Mouse (Mus musculus) midbrain, embryonic 15.5 days (tissue): ENCODE measurements around the gene B3galt1. TPM values are rescaled to one million over a fixed set of nuclear protein-coding genes. Genes with fewer than 3 reads are reported as not detected.

Source experiments
- ATAC-seq: fragments of 200-750 bp; cut with Nextera tagmentation; replicated peaks from 2 replicates; pipeline ENCODE4 v1.8.0; 2017; ENCODE audit warnings: moderate TSS enrichment
- H3K27ac ChIP-seq: fragments of 300-500 bp; sonication (generic); 2 replicates; pipeline ENCODE4 v1.5.1; 2015; ENCODE audit warnings: mild to moderate bottlenecking, inconsistent platforms
- H3K27me3 ChIP-seq: fragments of 300-500 bp; sonication (generic); replicated peaks from 2 replicates; pipeline ENCODE4 v1.6.1; 2015; ENCODE audit warnings: inconsistent platforms
- H3K36me3 ChIP-seq: fragments of 300-500 bp; sonication (generic); replicated peaks from 2 replicates; pipeline ENCODE4 v1.6.1; 2015; ENCODE audit warnings: inconsistent platforms
- H3K4me1 ChIP-seq: fragments of 300-500 bp; sonication (generic); 2 replicates; pipeline ENCODE4 v1.6.1; 2015; ENCODE audit warnings: inconsistent platforms
- H3K4me2 ChIP-seq: fragments of 300-500 bp; sonication (generic); 2 replicates; pipeline ENCODE4 v1.6.1; 2015; ENCODE audit warnings: inconsistent platforms, mild to moderate bottlenecking, moderate library complexity
- H3K4me3 ChIP-seq: fragments of 300-500 bp; sonication (generic); 2 replicates; pipeline ENCODE4 v1.5.1; 2015; ENCODE audit warnings: mild to moderate bottlenecking, inconsistent platforms
- H3K9ac ChIP-seq: fragments of 300-500 bp; sonication (generic); 2 replicates; pipeline ENCODE4 v1.6.1; 2015; ENCODE audit warnings: mild to moderate bottlenecking, inconsistent platforms
- H3K9me3 ChIP-seq: fragments of 300-500 bp; sonication (generic); 2 replicates; pipeline ENCODE4 v1.6.1; 2016; ENCODE audit warnings: inconsistent platforms
- WGBS: fragments of 180-500 bp; shearing (Covaris S2); methylation state at CpG from one replicate; pipeline ENCODE4 v1.1.7; 2015; ENCODE audit warnings: mixed read lengths; 5-methylcytosine and 5-hydroxymethylcytosine counted together
- polyA plus RNA-seq: library from polyadenylated mRNA; unstranded; fragments of >200 nt; fragmentation: Nextera tagmentation; extraction: Ambion mirVana; gene quantifications from 2 replicates; pipeline ENCODE4 v1.2.1, GENCODE M21; 2015

B3galt1 gene
- polyA plus RNA-seq, 1 experiment from 2014 or later = 57.2 TPM

DNA sequence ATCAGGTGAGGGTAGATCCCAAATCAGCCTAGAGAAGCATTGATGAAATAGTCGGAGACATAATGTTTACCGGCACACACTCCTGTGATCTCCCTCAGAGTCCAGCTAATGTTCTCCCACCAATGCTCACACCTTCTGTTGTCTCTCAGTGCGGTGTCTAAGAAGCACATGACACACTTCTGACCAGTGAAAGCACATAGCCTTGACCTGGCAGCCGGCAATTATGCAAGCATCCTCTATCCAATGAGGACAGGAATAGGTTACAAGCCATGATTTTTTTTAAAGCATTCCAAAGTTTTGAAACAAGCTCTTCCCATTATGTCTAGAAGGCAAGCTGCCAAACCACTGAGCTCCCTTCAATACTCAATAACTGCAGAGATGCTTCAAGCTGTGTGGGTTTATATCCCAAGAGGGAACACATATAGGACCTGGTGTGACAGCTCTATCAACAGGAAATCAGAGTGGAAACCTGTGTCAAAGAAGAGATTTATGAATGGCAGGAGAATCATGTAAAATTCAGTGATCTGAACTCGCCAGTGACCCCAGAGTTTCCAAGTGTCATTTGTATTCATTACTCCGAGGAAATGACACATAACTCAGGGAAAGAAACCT lies 456.0 kb downstream of the B3galt1 start:
- H3K4me3 ChIP-seq = no peak overlapping the region
- no peak for ATAC-seq
- H3K9me3 ChIP-seq = no peaks in the 10 kb centered on the region
- H3K9ac ChIP-seq = no peak overlapping the region
- H3K27me3 ChIP-seq = no peaks in the 10 kb centered on the region
- H3K4me2 ChIP-seq = no peak overlapping the region
- 83% methylated on average over 6 of the region's 6 CpGs for WGBS
- H3K4me1 ChIP-seq = no peaks in the 10 kb centered on the region
- no peak overlapping the region for H3K27ac ChIP-seq
- no peaks in the 10 kb centered on the region for H3K36me3 ChIP-seq

DNA sequence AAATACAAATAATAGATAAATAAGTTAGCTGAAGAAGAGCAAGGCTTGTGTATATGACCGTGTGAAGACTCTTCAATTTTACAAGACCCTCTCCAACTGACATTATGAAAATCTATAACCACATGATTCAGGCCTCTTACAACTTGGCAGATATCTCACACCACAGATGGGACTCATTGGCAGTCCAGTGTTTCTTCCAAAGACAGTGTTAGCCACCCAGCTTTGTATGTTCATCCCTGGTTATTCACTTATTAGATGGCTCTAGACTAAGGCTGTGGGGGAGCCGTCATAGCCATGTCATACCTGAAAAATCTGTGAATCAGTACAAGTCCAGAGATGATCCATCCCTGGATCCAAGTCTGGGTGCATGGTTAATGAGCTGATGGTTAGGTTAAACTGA lies 463.1 kb downstream of the B3galt1 start:
- H3K27me3 ChIP-seq = no peaks in the 10 kb centered on the region
- no peak overlapping the region for H3K4me3 ChIP-seq
- H3K4me1 ChIP-seq = no peaks in the 10 kb centered on the region
- H3K9me3 ChIP-seq = no peaks in the 10 kb centered on the region
- WGBS = 97% methylated on average over 2 of the region's 2 CpGs
- no peak overlapping the region for H3K4me2 ChIP-seq
- ATAC-seq = no peak
- no peak overlapping the region for H3K27ac ChIP-seq
- H3K36me3 ChIP-seq = no peaks in the 10 kb centered on the region
- H3K9ac ChIP-seq = no peak overlapping the region

DNA sequence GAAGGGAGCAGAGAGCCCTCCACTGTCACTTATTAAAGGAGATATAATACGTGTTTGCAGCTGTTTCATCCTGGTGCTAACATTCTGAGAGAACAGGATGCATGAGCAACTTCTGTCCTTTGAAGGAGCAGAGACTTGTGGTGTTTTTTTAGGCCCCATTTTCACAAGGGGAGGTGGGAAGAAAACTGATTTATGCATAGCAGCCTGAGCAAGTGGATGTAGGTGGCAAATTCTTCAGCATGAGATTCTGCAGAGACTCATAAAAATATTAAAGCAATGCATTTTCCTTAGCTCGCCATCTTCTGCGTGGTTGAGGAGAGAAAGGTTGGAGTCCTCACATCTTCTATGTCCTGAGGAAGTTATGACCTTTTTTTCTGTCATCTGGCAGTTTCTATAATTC lies 469.0 kb downstream of the B3galt1 start:
- WGBS = 92% methylated on average over 3 of the region's 3 CpGs
- ATAC-seq = no peak
- no peak overlapping the region for H3K9ac ChIP-seq

GRCm38 (mm10) chr2:68040752-68041151 lies 475.1 kb downstream of the B3galt1 start:
- no peak overlapping the region for H3K4me2 ChIP-seq
- no peak overlapping the region for H3K4me3 ChIP-seq
- no peak overlapping the region for H3K27ac ChIP-seq
- WGBS = 85% methylated on average over 5 of the region's 5 CpGs
- H3K4me1 ChIP-seq = no peaks in the 10 kb centered on the region
- no peak for ATAC-seq
- no peaks in the 10 kb centered on the region for H3K36me3 ChIP-seq
- H3K9me3 ChIP-seq = no peaks in the 10 kb centered on the region
- no peaks in the 10 kb centered on the region for H3K27me3 ChIP-seq
- no peak overlapping the region for H3K9ac ChIP-seq

More for the DNA sequence above, 469.0 kb downstream of the B3galt1 start:
- no peak overlapping the region for H3K4me2 ChIP-seq
- no peaks in the 10 kb centered on the region for H3K36me3 ChIP-seq
- H3K4me1 ChIP-seq = no peaks in the 10 kb centered on the region
- H3K27me3 ChIP-seq = no peaks in the 10 kb centered on the region
- no peaks in the 10 kb centered on the region for H3K9me3 ChIP-seq
- no peak overlapping the region for H3K27ac ChIP-seq
- no peak overlapping the region for H3K4me3 ChIP-seq

DNA sequence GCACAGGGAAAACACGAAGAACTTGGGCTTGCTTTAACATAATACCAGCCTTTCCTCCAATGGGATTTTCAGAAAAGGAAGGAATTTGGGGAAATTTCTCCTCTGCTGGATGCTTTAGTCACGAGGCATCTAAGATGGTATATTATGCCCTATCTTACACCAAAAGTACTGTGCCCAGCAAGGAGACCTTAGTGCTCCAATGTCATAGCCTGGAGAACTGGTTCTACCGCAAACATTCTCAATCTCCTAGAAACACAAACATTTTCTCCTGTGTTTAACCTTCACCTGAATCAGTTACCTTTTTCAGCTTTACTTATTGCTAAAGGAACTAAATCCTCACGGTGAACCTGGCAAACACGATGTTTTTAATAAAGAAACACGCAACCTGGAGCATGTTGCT lies 486.8 kb downstream of the B3galt1 start:
- H3K9me3 ChIP-seq = no peaks in the 10 kb centered on the region
- WGBS = 84% methylated on average over 6 of the region's 6 CpGs

DNA sequence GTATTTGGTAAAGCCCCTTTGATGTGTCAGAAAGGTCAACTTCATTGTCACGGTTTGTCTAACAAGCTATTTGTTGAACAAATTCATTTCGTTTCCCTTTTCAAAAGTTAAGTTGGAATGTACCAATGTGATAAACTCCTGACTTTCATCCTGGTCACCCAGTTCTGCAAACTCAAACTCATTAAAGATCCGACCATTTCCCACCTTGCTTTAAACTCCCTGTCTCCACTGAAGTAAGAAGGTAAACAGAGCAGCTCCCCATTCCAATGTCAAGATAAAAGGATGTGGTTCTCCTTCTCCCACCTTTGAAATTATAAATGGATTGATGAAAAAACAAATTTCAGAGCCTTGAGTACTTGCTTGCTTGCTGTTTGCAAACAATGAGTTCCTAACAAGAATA lies 487.6 kb downstream of the B3galt1 start:
- H3K36me3 ChIP-seq = no peaks in the 10 kb centered on the region
- H3K27me3 ChIP-seq = no peaks in the 10 kb centered on the region
- no peak overlapping the region for H3K9ac ChIP-seq
- H3K4me3 ChIP-seq = no peak overlapping the region
- no peak overlapping the region for H3K4me2 ChIP-seq
- no peak overlapping the region for H3K27ac ChIP-seq
- H3K9me3 ChIP-seq = no peaks in the 10 kb centered on the region
- H3K4me1 ChIP-seq = no peaks in the 10 kb centered on the region
- WGBS = 40% methylated on average over 3 of the region's 3 CpGs
- no peak for ATAC-seq

More for the DNA sequence above, 486.8 kb downstream of the B3galt1 start:
- H3K4me1 ChIP-seq = no peaks in the 10 kb centered on the region
- H3K9ac ChIP-seq = no peak overlapping the region
- no peak overlapping the region for H3K4me2 ChIP-seq
- H3K27me3 ChIP-seq = no peaks in the 10 kb centered on the region
- H3K4me3 ChIP-seq = no peak overlapping the region
- H3K27ac ChIP-seq = no peak overlapping the region
- H3K36me3 ChIP-seq = no peaks in the 10 kb centered on the region
- ATAC-seq = no peak

GRCm38 (mm10) chr2:68061341-68061740 lies 495.7 kb downstream of the B3galt1 start:
- Histone ChIP-seq H3K9ac (no peak overlapping the region), H3K4me2 (no peak overlapping the region), H3K36me3 (no peaks in the 10 kb centered on the region), H3K4me3 (no peak overlapping the region), H3K9me3 (no peaks in the 10 kb centered on the region), H3K4me1 (no peaks in the 10 kb centered on the region), H3K27me3 (no peaks in the 10 kb centered on the region), H3K27ac (no peak overlapping the region)
- WGBS = 91% methylated on average over 4 of the region's 4 CpGs
- ATAC-seq = no peak

- 0 out of 2 replicates have a peak, but pooled peaks have one; percentile 30 for ATAC-seq
- WGBS = 83% methylated on average over 5 of the region's 5 CpGs
- no peak overlapping the region for H3K4me3 ChIP-seq
- no peak overlapping the region for H3K9ac ChIP-seq
- H3K27me3 ChIP-seq = no peaks in the 10 kb centered on the region
- H3K4me2 ChIP-seq = no peak overlapping the region
- no peaks in the 10 kb centered on the region for H3K36me3 ChIP-seq
- H3K4me1 ChIP-seq = 0 out of 2 replicates have a peak, but pooled peaks cover 2% of the 10 kb centered on the region
- H3K27ac ChIP-seq = no peak overlapping the region
- H3K9me3 ChIP-seq = no peaks in the 10 kb centered on the region
Measured at GRCm38 (mm10) chr2:68079426-68080360, 514.0 kb downstream of the B3galt1 start.

GRCm38 (mm10) chr2:68080872-68081280 lies 515.2 kb downstream of the B3galt1 start:
- 0 out of 2 replicates have a peak, but pooled peaks cover 2% of the 10 kb centered on the region for H3K4me1 ChIP-seq
- peak; percentile 54; the same call in 1 of the 2 replicates for ATAC-seq
- no peak overlapping the region for H3K27ac ChIP-seq
- H3K27me3 ChIP-seq = no peaks in the 10 kb centered on the region
- no peak overlapping the region for H3K4me2 ChIP-seq
- no peak overlapping the region for H3K4me3 ChIP-seq
- H3K9ac ChIP-seq = no peak overlapping the region
- H3K36me3 ChIP-seq = no peaks in the 10 kb centered on the region
- H3K9me3 ChIP-seq = no peaks in the 10 kb centered on the region

- Histone ChIP-seq H3K4me2 (no peak overlapping the region), H3K4me3 (no peak overlapping the region), H3K9me3 (no peaks in the 10 kb centered on the region), H3K9ac (no peak overlapping the region), H3K27ac (no peak overlapping the region), H3K4me1 (no peaks in the 10 kb centered on the region), H3K36me3 (no peaks in the 10 kb centered on the region), H3K27me3 (no peaks in the 10 kb centered on the region)
- WGBS = 91% methylated on average over 1 of the region's 1 CpGs
- ATAC-seq = no peak
Measured at GRCm38 (mm10) chr2:68084483-68084882, 518.8 kb downstream of the B3galt1 start.

- 70% methylated on average over 4 of the region's 4 CpGs for WGBS
- no peak for ATAC-seq
- H3K4me3 ChIP-seq = no peak overlapping the region
Measured at GRCm38 (mm10) chr2:68086101-68086500, 520.4 kb downstream of the B3galt1 start.

DNA sequence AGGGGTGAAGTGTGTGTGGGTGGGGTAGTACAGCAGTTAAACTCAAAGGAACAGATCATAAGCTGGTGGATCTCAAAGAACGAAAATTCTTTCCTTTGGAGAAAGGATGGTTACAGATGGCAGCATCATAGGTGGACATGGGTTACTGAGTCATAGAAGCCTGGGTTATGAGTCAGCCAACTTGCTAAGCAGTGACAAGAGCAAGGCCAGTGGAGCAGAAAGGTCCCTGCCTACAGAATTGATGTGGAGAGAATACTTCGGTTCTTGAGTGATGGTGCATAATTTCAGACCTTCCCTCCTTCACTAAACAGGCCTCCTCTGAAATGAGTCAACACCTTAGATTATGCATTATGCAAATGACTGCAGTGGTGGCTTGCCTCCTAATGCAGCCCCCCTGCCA lies 525.9 kb downstream of the B3galt1 start:
- WGBS = 80% methylated on average over 2 of the region's 2 CpGs

More at GRCm38 (mm10) chr2:68086101-68086500, 520.4 kb downstream of the B3galt1 start:
- Histone ChIP-seq H3K36me3 (no peaks in the 10 kb centered on the region), H3K9ac (no peak overlapping the region), H3K27ac (no peak overlapping the region), H3K27me3 (no peaks in the 10 kb centered on the region), H3K9me3 (no peaks in the 10 kb centered on the region), H3K4me2 (no peak overlapping the region), H3K4me1 (no peaks in the 10 kb centered on the region)

More for the DNA sequence above, 525.9 kb downstream of the B3galt1 start:
- no peak for ATAC-seq
- Histone ChIP-seq H3K9ac (no peak overlapping the region), H3K4me3 (no peak overlapping the region), H3K36me3 (no peaks in the 10 kb centered on the region), H3K4me1 (no peaks in the 10 kb centered on the region), H3K27ac (no peak overlapping the region), H3K27me3 (no peaks in the 10 kb centered on the region), H3K9me3 (no peaks in the 10 kb centered on the region), H3K4me2 (no peak overlapping the region)
